Mouse (Mus musculus) embryonic facial prominence, embryonic 13.5 days (tissue): ENCODE data around the gene Ptpn4. TPM values are rescaled to one million over a fixed set of nuclear protein-coding genes. Genes with fewer than 3 reads are reported as not detected.

Source experiments
- ATAC-seq: fragments of 200-750 bp; cut with Nextera tagmentation; 2 replicates; pipeline ENCODE4 v1.8.0; 2017; ENCODE audit warnings: low read depth; ENCODE audit not compliant: insufficient number of reproducible peaks, insufficient read depth, low FRiP score, low TSS enrichment
- H3K27ac ChIP-seq: fragments of 300-500 bp; sonication (generic); 2 replicates; pipeline ENCODE4 v1.5.1; 2015; ENCODE audit warnings: moderate library complexity, mild to moderate bottlenecking, inconsistent platforms
- H3K27me3 ChIP-seq: fragments of 300-500 bp; sonication (generic); 2 replicates; pipeline ENCODE4 v1.6.1; 2015; ENCODE audit warnings: mild to moderate bottlenecking, inconsistent platforms
- H3K36me3 ChIP-seq: fragments of 300-500 bp; sonication (generic); 2 replicates; pipeline ENCODE4 v1.6.1; 2015; ENCODE audit warnings: mild to moderate bottlenecking, inconsistent platforms
- H3K4me1 ChIP-seq: fragments of 300-500 bp; sonication (generic); 2 replicates; pipeline ENCODE4 v1.6.1; 2015; ENCODE audit warnings: inconsistent platforms
- H3K4me2 ChIP-seq: fragments of 300-500 bp; sonication (generic); 2 replicates; pipeline ENCODE4 v1.6.1; 2015; ENCODE audit warnings: moderate library complexity, mild to moderate bottlenecking, inconsistent platforms
- H3K4me3 ChIP-seq: fragments of 300-500 bp; sonication (generic); 2 replicates; pipeline ENCODE4 v1.5.1; 2015; ENCODE audit warnings: mild to moderate bottlenecking, inconsistent platforms
- H3K9ac ChIP-seq: fragments of 300-500 bp; sonication (generic); 2 replicates; pipeline ENCODE4 v1.6.1; 2015; ENCODE audit warnings: mild to moderate bottlenecking, inconsistent platforms
- H3K9me3 ChIP-seq: fragments of 300-500 bp; sonication (generic); 2 replicates; pipeline ENCODE4 v1.6.1; 2016; ENCODE audit warnings: inconsistent platforms
- WGBS: fragments of 180-500 bp; shearing (Covaris S2); methylation state at CpG from one replicate; pipeline ENCODE4 v1.1.7; 2015; ENCODE audit warnings: mixed read lengths; 5-methylcytosine and 5-hydroxymethylcytosine counted together
- polyA plus RNA-seq: library from polyadenylated mRNA; unstranded; fragments of >200 nt; fragmentation: Nextera tagmentation; extraction: Ambion mirVana; gene quantifications from 2 replicates; pipeline ENCODE4 v1.2.1, GENCODE M21; 2015

Ptpn4 gene
- polyA plus RNA-seq, 1 experiment from 2014 or later = 6.3 TPM

DNA sequence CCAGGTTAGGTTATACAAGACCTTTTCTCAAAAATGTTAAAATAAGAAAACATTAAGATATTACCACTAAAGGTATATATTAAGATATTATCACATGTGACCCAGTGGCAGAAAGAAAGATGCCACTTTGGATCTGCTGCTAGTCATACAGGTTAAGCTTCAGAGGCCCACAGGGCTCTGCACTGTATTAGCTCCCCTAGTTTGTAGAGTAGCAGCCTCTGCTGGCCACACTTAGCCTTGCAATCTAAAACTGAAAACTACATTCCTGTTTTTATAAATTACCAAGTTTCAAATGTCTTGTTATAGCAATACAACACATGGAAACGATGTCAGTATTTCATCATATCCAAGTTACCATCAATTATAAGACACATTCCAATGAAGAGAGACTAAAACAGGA, 162.4 kb downstream of the Ptpn4 start:
- Histone ChIP-seq H3K9me3 (no peaks in the 10 kb centered on the region), H3K9ac (no peak overlapping the region), H3K4me1 (no peaks in the 10 kb centered on the region), H3K27me3 (no peaks in the 10 kb centered on the region), H3K4me3 (no peak overlapping the region), H3K4me2 (no peak overlapping the region), H3K27ac (no peak overlapping the region), H3K36me3 (peaks cover 13% of the 10 kb centered on the region)
- WGBS = 68% methylated on average over 1 of the region's 1 CpGs
- 0 out of 2 replicates have a peak, but pooled peaks have one; percentile 20 for ATAC-seq

DNA sequence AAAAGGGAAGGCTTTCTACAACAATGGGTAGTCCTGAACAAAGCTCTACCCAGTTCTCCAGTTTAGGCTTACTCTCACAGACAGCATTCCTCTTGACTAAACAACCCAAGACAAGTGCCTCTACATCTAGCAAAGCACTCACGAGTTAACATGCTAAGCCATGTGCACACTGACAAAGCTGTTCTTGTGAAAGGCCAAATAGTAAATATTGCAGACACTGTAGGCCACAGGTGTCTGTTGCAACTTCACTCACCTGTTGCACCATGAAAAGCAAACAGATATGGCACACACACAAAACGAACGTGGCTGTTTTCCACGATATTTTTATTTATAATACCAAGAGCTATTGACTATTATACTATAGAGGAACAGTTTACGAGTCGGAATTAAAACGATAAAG, 170.5 kb downstream of the Ptpn4 start:
- H3K4me2 ChIP-seq = no peak overlapping the region
- H3K27me3 ChIP-seq = no peaks in the 10 kb centered on the region
- ATAC-seq = no peak
- H3K9me3 ChIP-seq = no peaks in the 10 kb centered on the region
- H3K4me3 ChIP-seq = no peak overlapping the region
- H3K4me1 ChIP-seq = no peaks in the 10 kb centered on the region
- H3K9ac ChIP-seq = no peak overlapping the region
- WGBS = 89% methylated on average over 7 of the region's 7 CpGs
- no peak overlapping the region for H3K27ac ChIP-seq
- H3K36me3 ChIP-seq = peaks cover 13% of the 10 kb centered on the region; the same call in 1 of the 2 replicates

GRCm38 (mm10) chr1:119654307-119654706, 183.1 kb downstream of the Ptpn4 start:
- Histone ChIP-seq H3K9me3 (no peaks in the 10 kb centered on the region), H3K9ac (no peak overlapping the region)
- WGBS = 94% methylated on average over 2 of the region's 2 CpGs

DNA sequence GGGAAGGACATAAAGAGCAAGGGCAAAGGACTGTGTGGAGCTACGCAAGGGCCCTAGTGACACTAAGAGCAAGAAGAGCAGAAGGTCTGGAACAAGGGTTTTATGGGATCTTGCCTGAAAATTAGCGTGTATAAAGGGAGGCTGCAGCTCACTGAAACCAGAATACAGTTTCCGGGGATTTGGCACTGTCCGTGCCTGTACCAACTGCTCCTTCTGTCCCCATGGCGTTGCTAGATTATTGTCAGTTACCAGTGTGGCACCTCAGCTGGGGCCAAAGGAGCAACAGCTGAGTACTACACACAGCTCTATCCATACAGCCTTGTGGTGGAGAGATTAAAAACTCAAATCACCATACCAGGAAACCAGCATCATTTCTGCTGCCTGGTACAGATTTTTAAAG, 187.0 kb downstream of the Ptpn4 start:
- Histone ChIP-seq H3K27me3 (no peaks in the 10 kb centered on the region), H3K9ac (no peak overlapping the region), H3K4me2 (no peak overlapping the region), H3K4me3 (no peak overlapping the region), H3K9me3 (no peaks in the 10 kb centered on the region), H3K4me1 (no peaks in the 10 kb centered on the region), H3K36me3 (no peaks in the 10 kb centered on the region), H3K27ac (no peak overlapping the region)
- no peak for ATAC-seq
- 86% methylated on average over 5 of the region's 5 CpGs for WGBS

More at GRCm38 (mm10) chr1:119654307-119654706, 183.1 kb downstream of the Ptpn4 start:
- Histone ChIP-seq H3K27me3 (no peaks in the 10 kb centered on the region), H3K4me3 (no peak overlapping the region), H3K27ac (no peak overlapping the region), H3K4me1 (no peaks in the 10 kb centered on the region), H3K36me3 (peaks cover 7% of the 10 kb centered on the region; the same call in 1 of the 2 replicates), H3K4me2 (no peak overlapping the region)
- no peak for ATAC-seq

GRCm38 (mm10) chr1:119649627-119650026, 187.8 kb downstream of the Ptpn4 start:
- ATAC-seq = no peak
- 59% methylated on average over 2 of the region's 2 CpGs for WGBS

GRCm38 (mm10) chr1:119648205-119649111, 189.0 kb downstream of the Ptpn4 start, which contains the start of gene Epb41l5:
Gene Epb41l5, minus strand, starts transcription at chr1:119649000.
- peak within 1 kb of the TSS; percentile 79 for H3K9ac ChIP-seq

More at GRCm38 (mm10) chr1:119649627-119650026, 187.8 kb downstream of the Ptpn4 start:
- Histone ChIP-seq H3K4me2 (no peak overlapping the region), H3K27me3 (no peaks in the 10 kb centered on the region), H3K27ac (no peak overlapping the region), H3K9ac (no peak overlapping the region), H3K4me3 (no peak overlapping the region), H3K9me3 (no peaks in the 10 kb centered on the region), H3K36me3 (no peaks in the 10 kb centered on the region), H3K4me1 (no peaks in the 10 kb centered on the region)

GRCm38 (mm10) chr1:119646356-119646755, 191.1 kb downstream of the Ptpn4 start:
- H3K9ac ChIP-seq = no peak overlapping the region
- 64% methylated on average over 2 of the region's 2 CpGs for WGBS
- no peak overlapping the region for H3K4me3 ChIP-seq
- H3K4me2 ChIP-seq = no peak overlapping the region
- no peaks in the 10 kb centered on the region for H3K9me3 ChIP-seq
- H3K27me3 ChIP-seq = no peaks in the 10 kb centered on the region
- no peak overlapping the region for H3K27ac ChIP-seq
- no peak for ATAC-seq
- 0 out of 2 replicates have a peak, but pooled peaks cover 3% of the 10 kb centered on the region for H3K4me1 ChIP-seq
- no peaks in the 10 kb centered on the region for H3K36me3 ChIP-seq

More at GRCm38 (mm10) chr1:119648205-119649111, 189.0 kb downstream of the Ptpn4 start, which contains the start of gene Epb41l5:
- under 1% methylated on average over 68 of the region's 86 CpGs for WGBS
- Histone ChIP-seq H3K4me3 (peak within 1 kb of the TSS; percentile 85), H3K27ac (peak within 1 kb of the TSS; percentile 76), H3K4me2 (peak within 1 kb of the TSS; percentile 82), H3K27me3 (no peaks in the 10 kb centered on the region), H3K4me1 (no peaks in the 10 kb centered on the region), H3K36me3 (no peaks in the 10 kb centered on the region), H3K9me3 (no peaks in the 10 kb centered on the region)
- ATAC-seq = peak; percentile 90

- Histone ChIP-seq H3K4me2 (no peak overlapping the region), H3K27me3 (no peaks in the 10 kb centered on the region), H3K9ac (no peak overlapping the region), H3K9me3 (no peaks in the 10 kb centered on the region), H3K4me1 (0 out of 2 replicates have a peak, but pooled peaks cover 3% of the 10 kb centered on the region), H3K36me3 (no peaks in the 10 kb centered on the region), H3K4me3 (no peak overlapping the region), H3K27ac (no peak overlapping the region)
- 53% methylated on average over 12 of the region's 12 CpGs for WGBS
- ATAC-seq = peak; percentile 20; the same call in 1 of the 2 replicates
These were observed 195.0 kb downstream of the Ptpn4 start for GRCm38 (mm10) chr1:119642367-119642766.

DNA sequence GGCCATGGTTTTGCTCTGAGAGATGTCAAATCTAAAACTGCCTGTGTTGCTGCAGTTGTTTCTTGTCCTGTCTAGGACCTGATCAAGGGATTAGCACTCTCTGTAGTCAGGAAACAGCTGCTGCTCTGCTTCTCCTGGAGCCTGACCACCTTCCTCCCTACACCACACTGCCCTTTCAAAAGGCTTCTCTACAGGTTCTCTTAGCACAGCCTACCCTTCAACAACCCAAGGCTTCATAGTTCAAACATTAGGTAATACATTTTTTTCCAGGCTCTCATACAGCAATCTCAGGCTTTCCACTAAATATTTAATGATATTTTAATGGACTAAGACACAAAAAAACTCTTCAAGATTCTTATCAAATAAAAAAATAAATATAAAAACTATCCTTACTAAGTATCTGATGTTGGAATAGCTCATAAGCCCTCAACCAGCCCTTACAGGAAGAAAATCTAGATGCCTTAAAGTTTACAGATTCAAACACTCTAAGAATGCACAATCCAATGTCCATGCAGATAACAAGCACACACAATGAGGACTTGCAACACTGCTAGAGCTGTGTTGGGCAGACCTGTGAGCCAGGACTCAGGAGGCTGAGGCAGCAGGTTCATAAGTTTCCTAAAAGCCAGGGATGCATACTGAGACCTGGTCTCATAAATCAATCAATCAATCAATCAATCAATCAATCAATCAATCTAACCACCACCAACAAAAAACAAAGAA, 196.2 kb downstream of the Ptpn4 start:
- no peak overlapping the region for H3K9ac ChIP-seq
- H3K4me3 ChIP-seq = no peak overlapping the region
- no peaks in the 10 kb centered on the region for H3K27me3 ChIP-seq
- 0 out of 2 replicates have a peak, but pooled peaks cover 3% of the 10 kb centered on the region for H3K4me1 ChIP-seq
- H3K27ac ChIP-seq = no peak overlapping the region
- no peak for ATAC-seq
- no peak overlapping the region for H3K4me2 ChIP-seq
- H3K9me3 ChIP-seq = no peaks in the 10 kb centered on the region
- no peaks in the 10 kb centered on the region for H3K36me3 ChIP-seq

GRCm38 (mm10) chr1:119640006-119640405, 197.4 kb downstream of the Ptpn4 start:
- no peaks in the 10 kb centered on the region for H3K9me3 ChIP-seq
- 0 out of 2 replicates have a peak, but pooled peaks cover 3% of the 10 kb centered on the region for H3K4me1 ChIP-seq
- H3K36me3 ChIP-seq = no peaks in the 10 kb centered on the region
- ATAC-seq = no peak
- H3K27me3 ChIP-seq = no peaks in the 10 kb centered on the region
- H3K9ac ChIP-seq = no peak overlapping the region
- no peak overlapping the region for H3K4me3 ChIP-seq
- WGBS = 74% methylated on average over 2 of the region's 2 CpGs
- no peak overlapping the region for H3K4me2 ChIP-seq
- H3K27ac ChIP-seq = no peak overlapping the region

- Histone ChIP-seq H3K4me2 (no peak overlapping the region), H3K4me1 (no peaks in the 10 kb centered on the region), H3K9me3 (no peaks in the 10 kb centered on the region), H3K9ac (no peak overlapping the region), H3K27ac (no peak overlapping the region), H3K36me3 (no peaks in the 10 kb centered on the region), H3K4me3 (no peak overlapping the region), H3K27me3 (no peaks in the 10 kb centered on the region)
- 88% methylated on average over 6 of the region's 6 CpGs for WGBS
- no peak for ATAC-seq
These were observed 200.0 kb downstream of the Ptpn4 start for GRCm38 (mm10) chr1:119637188-119638023.
